Mouse (Mus musculus) liver, postnatal 0 days (tissue): ENCODE measurements around the gene Mtmr6. TPM values are rescaled to one million over a fixed set of nuclear protein-coding genes. Genes with fewer than 3 reads are reported as not detected.
A peak's percentile ranks its signal among the peaks of the same experiment; 100 is the strongest.

Source experiments
- ATAC-seq: fragments of 200-750 bp; cut with Nextera tagmentation; 2 replicates; pipeline ENCODE4 v1.8.0; 2017; ENCODE audit warnings: mild to moderate bottlenecking, moderate library complexity
- DNase-seq: peaks from one replicate; pipeline ENCODE4 v3.0.0-alpha.2; 2016
- H3K27ac ChIP-seq: fragments of 300-500 bp; sonication (generic); 2 replicates; pipeline ENCODE4 v1.5.1; 2014; ENCODE audit warnings: antibody characterized with exemption, moderate library complexity, mild to moderate bottlenecking, low read depth
- H3K27me3 ChIP-seq: fragments of 300-500 bp; sonication (generic); 2 replicates; pipeline ENCODE4 v1.6.1; 2014; ENCODE audit warnings: low read length, control low read depth, mixed read lengths; ENCODE audit not compliant: insufficient read depth
- H3K36me3 ChIP-seq: fragments of 300-500 bp; sonication (generic); replicated peaks from 2 replicates; pipeline ENCODE4 v1.6.1; 2014; ENCODE audit warnings: mild to moderate bottlenecking, control low read depth, low read length, moderate library complexity, mixed read lengths; ENCODE audit not compliant: insufficient read depth
- H3K4me1 ChIP-seq: fragments of 300-500 bp; sonication (generic); 2 replicates; pipeline ENCODE4 v1.6.1; 2014; ENCODE audit warnings: antibody characterized with exemption, mild to moderate bottlenecking, control low read depth; ENCODE audit not compliant: insufficient read depth
- H3K4me2 ChIP-seq: fragments of 300-500 bp; sonication (generic); 2 replicates; pipeline ENCODE4 v1.6.1; 2014; ENCODE audit warnings: low read depth, mild to moderate bottlenecking, low read length, moderate library complexity, mixed read lengths
- H3K4me3 ChIP-seq: fragments of 300-500 bp; sonication (generic); 2 replicates; pipeline ENCODE4 v1.5.1; 2014; ENCODE audit warnings: low read depth, low read length
- H3K9ac ChIP-seq: fragments of 300-500 bp; sonication (generic); replicated peaks from 2 replicates; pipeline ENCODE4 v1.6.1; 2014; ENCODE audit warnings: mild to moderate bottlenecking, moderate library complexity
- H3K9me3 ChIP-seq: fragments of 300-500 bp; sonication (generic); 2 replicates; pipeline ENCODE4 v1.6.1; 2016; ENCODE audit warnings: mild to moderate bottlenecking, control low read depth, low read length, mixed read lengths
- CTCF ChIP-seq: sonication (generic); IDR thresholded peaks from 2 replicates; pipeline ENCODE4 v1.5.1; 2016; ENCODE audit warnings: antibody characterized with exemption, low read depth
- EP300 ChIP-seq: IDR thresholded peaks from 2 replicates; pipeline ENCODE4 v1.6.1; 2016; ENCODE audit warnings: antibody characterized with exemption, low read depth, mild to moderate bottlenecking
- WGBS: fragments of 180-500 bp; shearing (Covaris S2); extraction: QIAGEN DNeasy Blood & Tissue Kit; methylation state at CpG from one replicate; pipeline ENCODE4 v1.1.7; 2014; ENCODE audit not compliant: insufficient replicate concordance; 5-methylcytosine and 5-hydroxymethylcytosine counted together
- polyA plus RNA-seq: library from polyadenylated mRNA; unstranded; fragments of >200 nt; fragmentation: Nextera tagmentation; extraction: Ambion mirVana; gene quantifications from 2 replicates; pipeline ENCODE4 v1.2.1, GENCODE M21; 2015

The Mtmr6 gene
- 8.8 and 9.4 TPM in 2 replicates for polyA plus RNA-seq

DNA sequence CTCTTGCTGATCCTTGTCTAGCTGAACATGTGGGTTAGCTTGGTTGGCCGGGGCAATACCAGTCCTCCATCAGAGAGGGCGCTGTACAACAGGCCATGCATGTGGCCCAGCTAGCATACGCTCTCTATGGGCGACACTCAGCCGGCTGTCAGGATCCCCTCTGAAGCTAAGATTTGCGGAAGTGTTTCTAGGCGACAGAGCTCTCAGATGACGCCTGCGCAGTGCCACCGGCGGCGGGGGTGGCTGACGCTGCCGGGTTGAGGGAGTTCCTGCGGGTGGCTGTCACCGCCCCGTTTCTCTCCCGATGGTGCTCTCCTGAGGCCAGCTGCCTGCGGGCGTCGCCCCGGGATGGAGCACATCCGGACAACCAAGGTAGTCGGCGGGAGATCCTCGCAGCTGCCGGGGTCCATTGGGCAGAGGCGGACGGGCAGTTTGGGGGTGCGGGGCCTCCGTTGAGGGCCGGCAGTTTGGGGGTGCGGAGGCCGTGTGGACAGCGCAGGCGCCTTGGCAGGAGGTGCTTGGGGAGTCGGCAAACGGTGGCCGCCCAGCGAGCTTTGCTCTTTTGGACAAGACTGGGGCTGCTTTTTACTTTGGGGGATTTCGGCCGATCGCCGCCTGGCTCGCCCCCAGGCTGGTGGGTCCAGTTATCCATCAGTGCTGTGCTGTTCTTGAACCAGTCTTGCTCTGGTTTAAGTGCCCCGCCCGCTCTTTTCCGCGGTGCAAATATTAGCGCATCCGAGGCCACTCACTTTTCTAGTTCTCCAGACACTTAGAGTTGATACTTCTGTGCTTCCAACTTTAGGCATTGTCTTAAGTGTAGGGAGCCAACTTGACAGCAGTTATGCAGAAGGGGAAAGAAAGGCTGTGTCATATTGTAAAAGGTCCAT lies at the start of gene Mtmr6:
Gene Mtmr6 (plus strand): TSS at position 239 of the 887 bp plus-strand sequence.
- DNase-seq (peak; percentile 97), ATAC-seq (peak; percentile 100)
- Histone ChIP-seq H3K9ac (peak within 1 kb of the TSS; percentile 79), H3K4me1 (peaks cover 9% of the 10 kb centered on the region), H3K36me3 (no peaks in the 10 kb centered on the region), H3K9me3 (no peaks in the 10 kb centered on the region), H3K4me3 (peak within 1 kb of the TSS; percentile 76), H3K4me2 (peak within 1 kb of the TSS; percentile 79), H3K27ac (peak within 1 kb of the TSS; percentile 84), H3K27me3 (no peaks in the 10 kb centered on the region)
- 2% methylated on average over 51 of the region's 51 CpGs for WGBS
- peak; percentile 99 for TF ChIP-seq CTCF
- TF ChIP-seq EP300 = 0 out of 2 replicates have a peak, but pooled peaks have one; percentile 6

- TF ChIP-seq CTCF (no peak), EP300 (no peak)
- DNase-seq = no peak
- H3K27me3 ChIP-seq = no peaks in the 10 kb centered on the region
- H3K9ac ChIP-seq = no peak overlapping the region
- H3K9me3 ChIP-seq = no peaks in the 10 kb centered on the region
- H3K4me3 ChIP-seq = no peak overlapping the region
- H3K27ac ChIP-seq = no peak overlapping the region
- WGBS = 90% methylated on average over 1 of the region's 1 CpGs
- no peak overlapping the region for H3K4me2 ChIP-seq
- H3K4me1 ChIP-seq = no peaks in the 10 kb centered on the region
- no peak for ATAC-seq
- H3K36me3 ChIP-seq = peaks cover 12% of the 10 kb centered on the region
Measured at GRCm38 (mm10) chr14:60216125-60216524, 48.9 kb upstream of the Mtmr6 start.

DNA sequence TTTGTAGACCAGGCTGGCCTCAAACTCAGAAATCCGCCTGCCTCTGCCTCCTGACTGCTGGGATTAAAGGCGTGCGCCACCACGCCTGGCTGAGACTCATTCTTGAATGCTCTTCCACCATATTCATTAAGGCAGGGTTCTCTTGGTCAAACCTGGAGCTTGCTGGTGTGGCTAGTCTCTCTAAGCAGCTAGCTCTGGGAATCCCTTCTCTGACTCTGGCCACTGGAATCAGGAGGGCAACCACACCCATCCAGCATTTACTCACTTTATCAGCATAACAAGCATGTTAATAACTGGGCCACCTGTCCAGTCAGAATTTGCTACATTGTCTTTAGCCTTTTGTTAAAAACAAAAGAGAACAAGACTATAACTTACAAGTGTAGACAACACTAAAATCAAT lies 47.4 kb upstream of the Mtmr6 start:
- Histone ChIP-seq H3K9me3 (no peaks in the 10 kb centered on the region), H3K4me1 (no peaks in the 10 kb centered on the region), H3K9ac (no peak overlapping the region), H3K27ac (no peak overlapping the region), H3K4me3 (no peak overlapping the region), H3K4me2 (no peak overlapping the region), H3K36me3 (peaks cover 17% of the 10 kb centered on the region), H3K27me3 (no peaks in the 10 kb centered on the region)
- TF ChIP-seq CTCF (no peak), EP300 (no peak)
- WGBS = 84% methylated on average over 4 of the region's 4 CpGs
- no peak for ATAC-seq
- no peak for DNase-seq

GRCm38 (mm10) chr14:60219886-60220285 lies 45.1 kb upstream of the Mtmr6 start:
- Histone ChIP-seq H3K9me3 (no peaks in the 10 kb centered on the region), H3K27ac (no peak overlapping the region), H3K27me3 (no peaks in the 10 kb centered on the region), H3K9ac (no peak overlapping the region), H3K4me2 (no peak overlapping the region), H3K4me3 (no peak overlapping the region), H3K36me3 (peaks cover 22% of the 10 kb centered on the region), H3K4me1 (no peaks in the 10 kb centered on the region)
- WGBS = 83% methylated on average over 10 of the region's 10 CpGs
- ATAC-seq (no peak), DNase-seq (no peak)
- TF ChIP-seq CTCF = no peak
- TF ChIP-seq EP300 = no peak

GRCm38 (mm10) chr14:60238551-60238950 lies 26.5 kb upstream of the Mtmr6 start:
- DNase-seq (no peak), ATAC-seq (no peak)
- WGBS = 75% methylated on average over 3 of the region's 3 CpGs
- Histone ChIP-seq H3K4me1 (no peaks in the 10 kb centered on the region), H3K9me3 (no peaks in the 10 kb centered on the region), H3K4me2 (no peak overlapping the region), H3K27me3 (no peaks in the 10 kb centered on the region), H3K9ac (no peak overlapping the region), H3K4me3 (no peak overlapping the region), H3K36me3 (peaks cover 60% of the 10 kb centered on the region), H3K27ac (no peak overlapping the region)
- no peak for TF ChIP-seq EP300

DNA sequence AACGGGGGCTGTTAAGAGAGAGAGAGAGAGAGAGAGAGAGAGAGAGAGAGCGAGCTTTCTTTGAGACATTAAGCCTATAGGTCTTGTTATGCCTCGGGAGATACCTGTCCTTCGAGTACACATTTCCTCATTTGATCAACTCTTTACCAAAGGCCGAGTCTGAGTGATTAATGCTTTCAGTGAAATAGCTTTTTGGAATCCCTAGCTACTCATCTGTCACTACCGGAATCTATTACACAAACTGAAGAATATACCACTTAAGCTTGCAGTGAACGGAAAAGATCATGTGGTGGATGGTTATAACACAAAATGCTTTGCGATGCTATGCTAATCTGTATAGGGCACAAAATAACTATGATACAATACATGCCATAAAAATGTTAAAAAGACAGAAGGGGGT lies 14.7 kb upstream of the Mtmr6 start:
- WGBS = 4% methylated on average over 8 of the region's 8 CpGs
- Histone ChIP-seq H3K4me3 (peak overlapping the region; percentile 90), H3K27ac (peak overlapping the region; percentile 91), H3K9ac (peak overlapping the region; percentile 99), H3K4me1 (peaks cover 12% of the 10 kb centered on the region), H3K4me2 (peak overlapping the region; percentile 86), H3K9me3 (no peaks in the 10 kb centered on the region), H3K36me3 (0 out of 2 replicates have a peak, but pooled peaks cover 2% of the 10 kb centered on the region), H3K27me3 (no peaks in the 10 kb centered on the region)
- TF ChIP-seq CTCF = no peak
- TF ChIP-seq EP300 = no peak
- no peak for DNase-seq
- no peak for ATAC-seq
